Mouse (Mus musculus): ENCODE results near the gene Gpr155.

GRCm38 (mm10) chr2:73401689-73402088 is 15.3 kb upstream of the Gpr155 start:
- TF ChIP-seq CTCF (IDR thresholded peaks at IDR 0.05; ENCODE audit: control insufficient read depth, insufficient read depth, insufficient read length) (no peak), MYOG (IDR thresholded peaks at IDR 0.05; ENCODE audit: control insufficient read depth, extremely low read depth, insufficient read length) (no peak), MAX (IDR thresholded peaks at IDR 0.05) (no peak), USF1 (IDR thresholded peaks at IDR 0.05; ENCODE audit: low read depth) (no peak), CEBPB (IDR thresholded peaks at IDR 0.05; ENCODE audit: low read depth) (no peak), MYOD1 (IDR thresholded peaks at IDR 0.05; ENCODE audit: control insufficient read depth, insufficient read length, low read depth) (no peak)

All from C2C12 (cell line).